Mouse (Mus musculus): ENCODE data around the gene Trpc7. TPM values are rescaled to one million over a fixed set of nuclear protein-coding genes. Genes with fewer than 3 reads are reported as not detected.

The Trpc7 gene
- polyA plus RNA-seq, 1 experiment = not detected

DNA sequence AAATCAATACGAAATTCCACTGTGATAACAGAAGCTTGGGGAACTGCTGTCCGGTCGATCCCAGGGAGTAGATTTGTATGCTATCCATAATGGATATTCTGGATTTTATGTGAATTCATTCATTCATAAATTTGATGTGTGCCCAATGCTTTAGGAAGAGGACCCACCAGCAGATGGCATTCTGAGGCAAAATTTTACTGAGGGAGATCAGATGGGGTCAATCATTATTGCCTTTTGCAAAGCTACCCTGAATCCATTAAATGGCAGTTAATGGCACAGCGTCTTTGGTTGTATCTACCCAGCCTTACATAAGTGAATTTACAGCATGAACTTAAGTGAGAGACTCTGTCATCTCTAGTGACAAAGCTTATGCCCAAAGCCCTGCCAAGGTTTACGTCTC is 1.2 kb downstream of the Trpc7 start:
- TF ChIP-seq CTCF (IDR thresholded peaks at IDR 0.05; ENCODE audit: control insufficient read depth, insufficient read depth, low read length) (no peak), POLR2A (IDR thresholded peaks at IDR 0.05; ENCODE audit: borderline replicate concordance, control insufficient read depth, low read depth, low read length) (no peak)
- Histone ChIP-seq H3K27ac (ENCODE audit: control insufficient read depth, insufficient read depth, low read depth, low read length, poor library complexity) (no peak overlapping the region), H3K4me1 (ENCODE audit: control insufficient read depth, insufficient read depth, low read length) (no peaks in the 10 kb centered on the region), H3K4me3 (replicated peaks; ENCODE audit: control insufficient read depth, low read depth, low read length) (no peak overlapping the region)
- WGBS = 80% methylated on average over 5 of the region's 5 CpGs

GRCm38 (mm10) chr13:56889888-56890287 is 5.9 kb downstream of the Trpc7 start:
- H3K4me1 ChIP-seq (ENCODE audit: control insufficient read depth, insufficient read depth, low read length) = no peaks in the 10 kb centered on the region
- WGBS = 69% methylated on average over 7 of the region's 7 CpGs
- no peak overlapping the region for H3K4me3 ChIP-seq (replicated peaks; ENCODE audit: control insufficient read depth, low read depth, low read length)
- H3K27ac ChIP-seq (ENCODE audit: control insufficient read depth, insufficient read depth, low read depth, low read length, poor library complexity) = no peak overlapping the region
- TF ChIP-seq POLR2A (IDR thresholded peaks at IDR 0.05; ENCODE audit: borderline replicate concordance, control insufficient read depth, low read depth, low read length) = no peak
- TF ChIP-seq CTCF (IDR thresholded peaks at IDR 0.05; ENCODE audit: control insufficient read depth, insufficient read depth, low read length) = no peak

- 84% methylated on average over 12 of the region's 12 CpGs for WGBS
- Histone ChIP-seq H3K4me3 (replicated peaks; ENCODE audit: control insufficient read depth, low read depth, low read length) (no peak overlapping the region), H3K27ac (ENCODE audit: control insufficient read depth, insufficient read depth, low read depth, low read length, poor library complexity) (no peak overlapping the region), H3K4me1 (ENCODE audit: control insufficient read depth, insufficient read depth, low read length) (no peaks in the 10 kb centered on the region)
- no peak for TF ChIP-seq CTCF (IDR thresholded peaks at IDR 0.05; ENCODE audit: control insufficient read depth, insufficient read depth, low read length)
- no peak for TF ChIP-seq POLR2A (IDR thresholded peaks at IDR 0.05; ENCODE audit: borderline replicate concordance, control insufficient read depth, low read depth, low read length)
These were observed 12.9 kb downstream of the Trpc7 start for GRCm38 (mm10) chr13:56882931-56883330.

DNA sequence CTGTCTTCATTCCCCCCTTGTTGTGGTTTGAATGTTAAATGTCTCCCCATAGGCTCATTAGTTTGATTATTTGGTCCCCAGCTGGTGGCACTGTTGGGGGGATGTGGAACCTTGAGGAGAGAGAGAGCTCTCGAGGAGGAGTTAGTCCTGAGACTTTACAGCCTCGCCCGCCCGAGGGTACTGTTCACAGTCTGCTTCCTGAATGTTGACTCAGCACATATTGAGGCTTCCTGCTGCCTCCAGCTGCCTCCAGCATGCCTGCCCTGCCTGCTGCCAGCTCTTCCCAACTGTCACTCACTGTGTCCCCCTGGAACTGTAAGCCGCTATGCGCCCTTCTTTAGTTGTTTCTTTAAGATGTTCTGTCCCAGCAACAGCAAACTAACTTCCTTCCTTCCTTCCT is 31.2 kb downstream of the Trpc7 start:
- Histone ChIP-seq H3K4me3 (replicated peaks; ENCODE audit: control insufficient read depth, low read depth, low read length) (no peak overlapping the region), H3K4me1 (ENCODE audit: control insufficient read depth, insufficient read depth, low read length) (no peaks in the 10 kb centered on the region), H3K27ac (ENCODE audit: control insufficient read depth, insufficient read depth, low read depth, low read length, poor library complexity) (no peak overlapping the region)
- TF ChIP-seq CTCF (IDR thresholded peaks at IDR 0.05; ENCODE audit: control insufficient read depth, insufficient read depth, low read length) (no peak), POLR2A (IDR thresholded peaks at IDR 0.05; ENCODE audit: borderline replicate concordance, control insufficient read depth, low read depth, low read length) (no peak)
- WGBS = 74% methylated on average over 6 of the region's 6 CpGs

- Histone ChIP-seq H3K4me3 (replicated peaks; ENCODE audit: control insufficient read depth, low read depth, low read length) (no peak overlapping the region), H3K4me1 (ENCODE audit: control insufficient read depth, insufficient read depth, low read length) (no peaks in the 10 kb centered on the region), H3K27ac (ENCODE audit: control insufficient read depth, insufficient read depth, low read depth, low read length, poor library complexity) (no peak overlapping the region; the same call in 1 of the 2 replicates)
- TF ChIP-seq POLR2A (IDR thresholded peaks at IDR 0.05; ENCODE audit: borderline replicate concordance, control insufficient read depth, low read depth, low read length) = no peak
- no peak for TF ChIP-seq CTCF (IDR thresholded peaks at IDR 0.05; ENCODE audit: control insufficient read depth, insufficient read depth, low read length)
- 64% methylated on average over 6 of the region's 6 CpGs for WGBS
These were observed 33.8 kb downstream of the Trpc7 start for GRCm38 (mm10) chr13:56862011-56862410.

DNA sequence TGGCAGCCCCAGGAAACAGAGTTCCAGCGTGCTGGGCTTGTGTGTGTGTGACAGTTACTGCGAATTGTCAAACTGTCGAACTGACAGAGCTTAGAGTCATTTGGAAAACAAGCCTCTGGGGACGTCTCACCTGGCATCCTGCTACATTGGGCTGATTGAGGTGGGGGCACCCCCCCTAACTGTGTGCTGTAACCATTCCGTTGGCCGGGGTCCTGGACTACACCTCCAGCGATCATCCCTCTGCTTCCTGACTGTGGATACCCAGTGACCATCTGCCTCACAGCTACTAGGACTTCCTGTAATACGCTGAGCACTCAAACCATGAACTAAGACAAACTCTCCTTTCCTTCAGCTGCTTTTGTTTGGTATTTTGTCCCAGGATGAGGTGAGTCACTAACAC is 41.3 kb downstream of the Trpc7 start:
- TF ChIP-seq POLR2A (IDR thresholded peaks at IDR 0.05; ENCODE audit: borderline replicate concordance, control insufficient read depth, low read depth, low read length) (no peak), CTCF (IDR thresholded peaks at IDR 0.05; ENCODE audit: control insufficient read depth, insufficient read depth, low read length) (no peak)
- H3K4me3 ChIP-seq (replicated peaks; ENCODE audit: control insufficient read depth, low read depth, low read length) = no peak overlapping the region

DNA sequence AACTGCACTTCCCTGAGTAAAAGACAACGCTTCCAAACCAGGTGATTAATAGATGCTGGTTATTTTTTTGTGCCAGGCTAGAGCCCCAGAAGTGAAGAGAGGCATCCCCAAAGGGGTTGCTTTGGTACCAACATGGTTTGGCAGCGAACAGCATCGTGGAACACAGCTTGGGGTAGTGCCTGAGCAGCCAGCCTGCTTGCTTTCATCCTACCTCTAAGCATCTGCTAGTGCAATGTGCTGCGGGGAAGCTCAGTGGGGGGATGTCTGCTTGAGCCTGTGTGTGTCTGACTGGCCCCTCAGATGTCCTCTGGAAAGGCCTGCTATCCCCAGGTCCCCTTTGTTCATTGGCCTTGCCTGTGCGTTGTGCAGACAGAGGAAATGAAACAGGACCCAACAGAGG is 42.4 kb downstream of the Trpc7 start:
- 68% methylated on average over 5 of the region's 5 CpGs for WGBS
- Histone ChIP-seq H3K27ac (ENCODE audit: control insufficient read depth, insufficient read depth, low read depth, low read length, poor library complexity) (no peak overlapping the region), H3K4me1 (ENCODE audit: control insufficient read depth, insufficient read depth, low read length) (no peaks in the 10 kb centered on the region), H3K4me3 (replicated peaks; ENCODE audit: control insufficient read depth, low read depth, low read length) (no peak overlapping the region)
- TF ChIP-seq CTCF (IDR thresholded peaks at IDR 0.05; ENCODE audit: control insufficient read depth, insufficient read depth, low read length) (no peak), POLR2A (IDR thresholded peaks at IDR 0.05; ENCODE audit: borderline replicate concordance, control insufficient read depth, low read depth, low read length) (no peak)

More for the DNA sequence above, 41.3 kb downstream of the Trpc7 start:
- WGBS = 60% methylated on average over 8 of the region's 8 CpGs
- Histone ChIP-seq H3K4me1 (ENCODE audit: control insufficient read depth, insufficient read depth, low read length) (no peaks in the 10 kb centered on the region), H3K27ac (ENCODE audit: control insufficient read depth, insufficient read depth, low read depth, low read length, poor library complexity) (no peak overlapping the region)

GRCm38 (mm10) chr13:56845866-56846265 is 49.9 kb downstream of the Trpc7 start:
- Histone ChIP-seq H3K4me1 (ENCODE audit: control insufficient read depth, insufficient read depth, low read length) (no peaks in the 10 kb centered on the region), H3K4me3 (replicated peaks; ENCODE audit: control insufficient read depth, low read depth, low read length) (no peak overlapping the region), H3K27ac (ENCODE audit: control insufficient read depth, insufficient read depth, low read depth, low read length, poor library complexity) (no peak overlapping the region)
- no peak for TF ChIP-seq POLR2A (IDR thresholded peaks at IDR 0.05; ENCODE audit: borderline replicate concordance, control insufficient read depth, low read depth, low read length)
- TF ChIP-seq CTCF (IDR thresholded peaks at IDR 0.05; ENCODE audit: control insufficient read depth, insufficient read depth, low read length) = no peak
- 69% methylated on average over 3 of the region's 3 CpGs for WGBS

DNA sequence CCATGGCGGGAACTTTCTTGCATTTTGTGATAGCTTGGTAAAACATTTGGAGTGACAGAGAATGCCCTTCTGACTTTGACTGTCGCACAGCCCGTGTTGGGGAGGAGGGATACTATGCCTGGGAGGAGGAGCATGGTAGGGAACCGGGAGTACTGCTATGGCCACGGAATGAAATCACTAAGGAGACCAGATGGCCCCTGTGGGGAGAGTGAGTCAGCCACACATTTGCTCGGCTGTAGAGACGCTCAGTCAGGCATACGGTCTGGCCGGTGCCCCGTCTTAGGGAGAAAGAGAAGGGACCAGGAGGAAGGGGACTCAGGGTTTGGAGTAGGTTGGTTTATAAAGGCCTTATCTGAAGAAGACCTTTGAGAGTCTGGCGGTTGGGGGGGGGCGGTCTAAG is 80.3 kb downstream of the Trpc7 start:
- no peak overlapping the region for H3K27ac ChIP-seq (ENCODE audit: control insufficient read depth, insufficient read depth, low read depth, low read length, poor library complexity)
- no peak for TF ChIP-seq POLR2A (IDR thresholded peaks at IDR 0.05; ENCODE audit: borderline replicate concordance, control insufficient read depth, low read depth, low read length)
- TF ChIP-seq CTCF (IDR thresholded peaks at IDR 0.05; ENCODE audit: control insufficient read depth, insufficient read depth, low read length) = no peak
- H3K4me1 ChIP-seq (ENCODE audit: control insufficient read depth, insufficient read depth, low read length) = no peaks in the 10 kb centered on the region
- WGBS = 83% methylated on average over 12 of the region's 12 CpGs
- H3K4me3 ChIP-seq (replicated peaks; ENCODE audit: control insufficient read depth, low read depth, low read length) = no peak overlapping the region

Measured in bone marrow, adult 2 months (tissue).